Mouse (Mus musculus) urinary bladder, postnatal 4 days (tissue): Measurements from ENCODE around the gene Ndufb4.
"Not testable (repeated sequence)": the region's sequence is repeated elsewhere in the genome, so short reads cannot be mapped to it uniquely, and the experiment has no call there.

Source experiments
- DNase-seq, 2 experiments: peaks; one replicate each; pipeline ENCODE4 v3.0.0; 2021 to 2022; ENCODE audit warnings: low spot score in 2 of 2

Gene Ndufb4

DNA sequence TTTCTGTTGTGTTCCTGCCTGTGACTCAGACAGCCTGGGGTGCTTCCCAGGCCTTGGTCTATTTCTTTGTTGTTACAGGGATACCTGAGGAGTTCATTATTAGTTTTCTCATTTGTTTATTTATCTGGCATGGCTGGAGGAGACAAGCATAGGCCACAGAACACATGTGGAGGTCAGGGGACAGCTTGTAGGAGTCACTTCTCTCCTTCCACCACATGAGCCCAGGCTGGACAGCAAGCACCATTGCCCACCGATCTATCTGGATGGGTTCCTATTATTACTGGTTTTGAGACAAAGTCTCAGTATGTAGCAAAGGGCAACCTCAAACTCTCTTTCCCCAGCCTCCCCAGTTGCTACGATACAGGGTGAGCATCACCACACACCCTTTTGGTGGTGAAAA lies 26.0 kb upstream of the Ndufb4 start:
- no peak for DNase-seq

DNA sequence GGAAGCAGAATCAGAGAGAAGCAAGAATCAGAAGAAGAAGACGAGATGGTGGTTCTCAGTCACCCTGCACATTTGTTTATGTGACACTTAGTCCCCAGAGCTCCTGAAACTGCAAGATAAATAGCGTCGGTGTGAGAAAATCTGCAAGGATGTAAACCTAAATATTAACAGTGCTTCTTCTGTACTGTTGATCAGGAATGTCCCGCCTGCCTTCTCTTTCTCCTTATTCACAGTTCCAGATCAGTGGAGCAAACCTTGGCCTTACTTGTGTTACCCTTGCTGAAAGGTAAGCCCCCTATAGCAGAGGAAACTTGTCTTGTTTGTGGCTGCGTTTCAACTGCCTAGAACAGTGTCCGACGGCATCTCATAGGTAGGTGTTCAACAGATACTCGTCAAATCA lies 23.3 kb upstream of the Ndufb4 start:
- DNase-seq = no peak

GRCm38 (mm10) chr16:37676677-37677072 lies 22.4 kb upstream of the Ndufb4 start:
- DNase-seq = no peak

GRCm38 (mm10) chr16:37676024-37676676 lies 21.9 kb upstream of the Ndufb4 start:
- no peak for DNase-seq

DNA sequence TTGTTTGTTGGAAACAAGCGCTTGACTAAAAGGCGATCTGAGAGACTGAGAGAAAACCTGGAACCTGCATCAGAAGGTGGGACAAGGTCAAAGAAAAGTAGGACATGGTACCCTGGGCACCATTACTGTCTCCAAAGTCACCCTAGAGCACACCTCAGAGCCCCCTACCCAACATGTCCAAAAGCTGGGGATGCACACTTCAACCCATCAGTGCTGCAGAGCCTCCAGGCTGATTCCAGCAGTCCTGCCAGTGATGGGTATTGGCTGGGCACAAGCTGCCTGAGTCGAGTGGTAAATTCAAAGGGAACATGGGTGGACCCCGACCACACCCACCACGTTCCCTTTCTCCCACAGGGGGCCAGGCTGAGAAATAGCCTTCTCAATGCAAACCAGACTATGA lies 21.1 kb upstream of the Ndufb4 start:
- DNase-seq = no peak

- DNase-seq = no peak
Observed at GRCm38 (mm10) chr16:37670666-37671283, 16.5 kb upstream of the Ndufb4 start.

- DNase-seq = no peak
Observed at GRCm38 (mm10) chr16:37665394-37665935, 11.2 kb upstream of the Ndufb4 start.

DNA sequence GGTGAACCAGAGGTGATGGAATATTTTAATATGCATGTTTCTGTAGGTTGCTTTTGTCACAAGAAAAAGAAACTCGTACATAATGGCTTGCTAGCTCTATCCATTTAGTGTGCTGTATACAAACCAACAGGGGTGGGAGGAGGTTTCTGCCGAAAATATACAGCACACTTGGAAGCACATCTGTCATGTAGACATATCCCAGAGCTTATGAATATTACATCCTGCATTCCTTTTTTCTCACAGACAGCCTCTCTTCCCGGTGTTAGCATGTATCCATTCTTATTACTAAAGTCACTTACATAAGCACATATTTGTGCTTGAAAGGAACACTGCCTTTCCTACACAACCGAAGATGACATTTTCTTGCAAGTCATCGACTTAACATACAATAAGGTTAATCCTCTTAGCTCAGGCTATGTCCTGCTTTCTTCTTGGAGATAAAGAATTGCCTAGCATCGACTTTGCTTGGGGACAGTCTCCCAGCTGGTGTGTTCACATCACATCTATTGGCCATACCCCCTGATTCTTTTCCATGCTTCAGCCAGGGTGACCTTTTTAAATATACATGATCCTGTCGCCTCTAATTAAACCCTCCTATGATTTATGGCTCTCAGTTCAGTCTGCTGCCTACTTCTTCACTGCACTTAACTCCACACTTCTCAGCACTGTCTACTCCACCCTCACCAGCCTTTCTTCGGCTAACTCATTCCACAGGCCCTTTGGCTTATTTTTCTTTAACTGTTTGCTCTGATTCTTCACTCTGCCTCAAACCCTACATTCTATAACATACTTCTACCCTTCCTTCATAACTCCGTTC lies 9.6 kb upstream of the Ndufb4 start:
- no peak for DNase-seq

GRCm38 (mm10) chr16:37656796-37657195 lies 2.5 kb upstream of the Ndufb4 start:
- no peak for DNase-seq

DNA sequence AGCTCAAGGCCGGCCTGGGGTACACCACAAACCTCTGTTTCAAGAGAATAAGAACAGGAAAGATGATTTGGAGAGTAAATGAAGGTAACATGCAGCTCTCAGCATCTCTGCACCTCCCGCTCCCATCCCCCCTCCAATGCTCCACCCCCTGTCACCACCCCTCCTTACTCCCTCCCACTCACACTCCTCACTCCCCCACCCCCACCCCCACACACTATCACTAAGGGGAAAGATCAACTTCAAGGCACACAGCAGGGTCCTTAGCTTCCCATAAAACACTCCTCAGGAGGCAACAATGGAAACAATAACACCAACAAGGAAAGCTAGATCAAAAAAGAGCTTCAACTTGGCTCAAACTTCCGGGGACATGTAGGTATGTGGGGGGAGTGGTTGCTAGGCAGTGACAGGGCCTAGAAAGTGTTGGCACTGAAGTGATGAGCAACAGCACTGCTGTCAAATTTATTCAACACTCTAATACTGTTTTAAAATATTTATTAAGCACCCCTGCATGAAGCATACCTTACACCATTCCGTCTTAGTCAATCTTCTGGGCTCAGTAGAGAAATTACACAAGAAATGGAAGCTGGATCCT lies 1.6 kb upstream of the Ndufb4 start:
- DNase-seq = no peak

- no peak for DNase-seq
Observed at GRCm38 (mm10) chr16:37654831-37655455, 690 bp upstream of the Ndufb4 start.

DNA sequence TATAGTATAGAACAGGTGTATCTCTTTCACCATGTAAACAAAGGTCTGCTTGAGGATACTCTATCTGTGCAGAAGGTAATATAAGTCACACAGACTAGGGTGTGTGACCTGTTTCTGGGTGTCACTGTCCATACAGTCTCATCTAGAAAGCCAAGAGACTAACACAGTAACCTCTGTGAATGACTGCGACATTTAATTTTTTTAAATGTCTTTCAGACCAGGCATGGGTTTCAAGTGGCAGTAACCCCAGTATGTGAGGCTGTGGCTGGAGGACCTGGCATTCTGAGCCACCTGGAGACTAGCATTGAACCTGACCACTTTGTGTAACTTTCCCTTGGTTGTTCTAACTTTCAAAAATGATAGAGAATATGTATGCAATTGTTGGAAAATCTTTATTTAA lies 1.2 kb downstream of the Ndufb4 start:
- DNase-seq = no peak

GRCm38 (mm10) chr16:37652654-37653053 lies 1.6 kb downstream of the Ndufb4 start:
- DNase-seq = no peak

DNA sequence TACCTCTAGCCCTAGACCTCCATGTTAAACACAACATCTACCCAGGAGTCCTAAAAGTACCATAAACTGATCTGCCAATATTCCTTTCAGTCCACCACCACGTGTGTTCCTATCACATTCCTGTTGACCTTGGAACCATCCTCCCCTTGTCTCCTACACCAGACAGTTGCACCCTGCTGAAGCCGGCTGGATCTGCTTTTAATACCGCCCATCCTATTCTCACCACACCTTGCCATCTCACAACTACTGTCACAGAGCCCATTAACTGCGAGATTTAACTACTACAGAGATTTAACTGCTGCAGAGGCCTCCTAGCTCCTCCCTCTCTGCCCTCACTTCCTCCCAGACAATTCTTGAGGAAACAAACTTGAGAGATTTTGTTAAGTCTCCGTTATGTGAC lies 2.8 kb downstream of the Ndufb4 start:
- no peak for DNase-seq

- no peak for DNase-seq
Observed at GRCm38 (mm10) chr16:37649068-37649467, 5.2 kb downstream of the Ndufb4 start.

- DNase-seq = no peak
Observed at GRCm38 (mm10) chr16:37647936-37648335, 6.3 kb downstream of the Ndufb4 start.

- DNase-seq = no peak
Observed at GRCm38 (mm10) chr16:37647067-37647466, 7.2 kb downstream of the Ndufb4 start.

DNA sequence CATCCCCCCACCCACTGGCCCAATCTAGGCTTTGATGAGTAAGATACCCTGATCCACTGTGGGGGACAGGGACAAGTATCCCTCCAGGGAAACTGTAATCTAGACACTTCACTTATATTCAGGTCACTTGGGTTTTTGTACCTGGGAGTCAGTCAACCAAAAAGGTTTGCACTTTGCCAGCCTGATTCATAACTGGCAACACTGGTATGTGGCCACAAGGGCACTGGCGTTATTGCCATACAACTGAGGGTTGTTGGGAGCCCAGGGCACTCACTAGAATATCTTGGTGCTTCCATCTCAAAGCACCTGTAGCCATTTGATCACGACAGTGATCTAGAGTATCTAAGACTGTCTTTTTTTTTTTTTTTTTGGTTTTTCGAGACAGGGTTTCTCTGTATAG lies 8.5 kb downstream of the Ndufb4 start:
- no peak for DNase-seq

DNA sequence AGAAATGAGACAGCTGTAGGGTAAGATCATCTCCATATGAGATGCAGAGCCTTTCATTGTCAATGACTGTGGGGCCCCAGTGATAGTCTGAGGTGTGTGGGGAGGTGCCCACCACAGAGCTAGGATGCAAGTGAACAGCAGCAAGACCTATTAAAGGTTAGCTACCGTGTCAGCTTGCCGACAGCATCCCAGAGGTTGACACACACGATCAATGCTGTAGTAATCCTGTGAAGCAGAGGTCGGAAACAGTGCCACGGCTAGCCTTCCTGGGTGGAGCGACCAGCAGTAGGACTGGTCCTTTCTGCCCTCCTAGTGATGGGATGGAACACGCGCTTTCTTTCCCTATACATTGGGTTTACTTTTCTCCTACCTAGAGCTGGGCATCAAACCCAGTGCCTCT lies 9.0 kb downstream of the Ndufb4 start:
- no peak for DNase-seq

DNA sequence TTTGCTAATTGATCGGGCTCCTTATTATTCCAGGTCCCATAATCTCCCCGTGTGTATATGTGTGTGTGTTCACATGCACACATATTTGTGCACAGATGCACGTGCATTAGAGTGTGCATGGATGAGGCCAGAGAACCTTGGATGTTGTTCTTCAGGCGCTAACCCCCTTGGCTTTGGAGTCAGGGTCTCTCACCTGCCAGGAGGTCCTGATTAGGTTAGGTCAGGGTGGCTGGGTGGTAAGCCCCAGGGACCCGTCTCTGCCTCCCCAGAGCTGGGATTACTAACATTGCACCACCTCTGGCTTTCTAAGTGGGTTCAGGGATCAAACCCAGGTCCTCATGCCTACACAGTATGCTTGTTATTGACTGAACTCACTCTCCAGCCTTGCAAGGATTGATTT lies 9.8 kb downstream of the Ndufb4 start:
- DNase-seq = no peak

DNA sequence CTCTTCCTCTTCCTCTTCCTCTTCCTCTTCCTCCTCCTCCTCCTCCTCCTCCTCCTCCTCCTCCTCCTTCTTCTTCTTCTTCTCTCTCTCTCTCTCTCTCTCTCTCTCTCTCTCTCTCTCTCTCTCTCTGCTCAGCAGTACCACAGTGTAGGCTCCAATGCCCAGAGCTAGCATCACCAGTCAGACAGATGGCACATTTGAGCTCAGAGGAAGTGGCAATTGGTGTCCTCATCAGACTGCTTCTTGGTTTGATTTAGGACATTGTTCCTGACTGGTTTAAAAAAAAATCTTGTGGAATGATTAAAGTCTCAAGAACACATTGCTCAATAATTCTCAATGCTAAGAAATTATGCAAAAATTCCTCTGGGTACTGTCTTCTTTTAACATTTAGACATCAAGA lies 13.7 kb downstream of the Ndufb4 start:
- not testable (repeated sequence) for DNase-seq

- DNase-seq = no peak
Observed at GRCm38 (mm10) chr16:37637802-37638201, 16.5 kb downstream of the Ndufb4 start.
